Mouse (Mus musculus): ENCODE measurements around the gene Fhl1. TPM values are rescaled to one million over a fixed set of nuclear protein-coding genes. Genes with fewer than 3 reads are reported as not detected.
A peak's percentile ranks its signal among the peaks of the same experiment; 100 is the strongest.

Fhl1 gene
- total RNA-seq, 2 experiments from 2014 or later, result 130 to 137 TPM

GRCm38 (mm10) chrX:56737848-56738554 lies 6.4 kb downstream of the Fhl1 start:
- intact Hi-C loops (cut with DNase I), result no loop called here
- DNase-seq (ENCODE audit: low spot score in 2 of 2), result no peak

GRCm38 (mm10) chrX:56741428-56741827 lies 9.8 kb downstream of the Fhl1 start:
- intact Hi-C loops (cut with DNase I), result no loop called here
- no peak for DNase-seq (ENCODE audit: low spot score in 2 of 2)

- no peak for DNase-seq (ENCODE audit: low spot score in 2 of 2)
- intact Hi-C loops (cut with DNase I), result loop anchor here (10.0 kb wide), 1 partner anchor 97 kb away; no protein-coding TSS in a partner anchor
These were observed 19.9 kb downstream of the Fhl1 start for GRCm38 (mm10) chrX:56751536-56751935.

- no peak for DNase-seq (ENCODE audit: low spot score in 2 of 2)
- intact Hi-C loops (cut with DNase I), result loop anchor here (10.0 kb wide), 1 partner anchor 97 kb away; no protein-coding TSS in a partner anchor
These were observed 20.6 kb downstream of the Fhl1 start for GRCm38 (mm10) chrX:56752144-56752543.

GRCm38 (mm10) chrX:56753317-56754289 lies 22.0 kb downstream of the Fhl1 start:
- DNase-seq (ENCODE audit: low spot score in 2 of 2), result peak in 1 of 2 experiments; percentile 43
- intact Hi-C loops (cut with DNase I), result loop anchor here (10.0 kb wide), 1 partner anchor 99 kb away; no protein-coding TSS in a partner anchor

GRCm38 (mm10) chrX:56755646-56756045 lies 24.1 kb downstream of the Fhl1 start:
- intact Hi-C loops (cut with DNase I), result loop anchor here (10.0 kb wide), 1 partner anchor 101 kb away; no protein-coding TSS in a partner anchor
- DNase-seq (ENCODE audit: low spot score in 2 of 2), result peak; percentile 10 to 31

GRCm38 (mm10) chrX:56756352-56756751 lies 24.8 kb downstream of the Fhl1 start:
- peak in 1 of 2 experiments; percentile 6 for DNase-seq (ENCODE audit: low spot score in 2 of 2)
- intact Hi-C loops (cut with DNase I), result loop anchor here (10.0 kb wide), 1 partner anchor 102 kb away; no protein-coding TSS in a partner anchor

- intact Hi-C loops (cut with DNase I), result no loop called here
- no peak for DNase-seq (ENCODE audit: low spot score in 2 of 2)
These were observed 28.7 kb downstream of the Fhl1 start for GRCm38 (mm10) chrX:56760257-56760760.

GRCm38 (mm10) chrX:56769838-56770237 lies 38.3 kb downstream of the Fhl1 start:
- intact Hi-C loops (cut with DNase I), result no loop called here
- no peak for DNase-seq (ENCODE audit: low spot score in 2 of 2)

- intact Hi-C loops (cut with DNase I), result no loop called here
These were observed 40.2 kb downstream of the Fhl1 start for GRCm38 (mm10) chrX:56771751-56772150.

GRCm38 (mm10) chrX:56773329-56773728 lies 41.7 kb downstream of the Fhl1 start:
- intact Hi-C loops (cut with DNase I), result no loop called here
- DNase-seq (ENCODE audit: low spot score in 2 of 2), result no peak

More at GRCm38 (mm10) chrX:56771751-56772150, 40.2 kb downstream of the Fhl1 start:
- DNase-seq (ENCODE audit: low spot score in 2 of 2), result no peak

GRCm38 (mm10) chrX:56786281-56787061 lies 54.9 kb downstream of the Fhl1 start:
- intact Hi-C loops (cut with DNase I), result no loop called here
- no peak for DNase-seq (ENCODE audit: low spot score in 2 of 2)

- DNase-seq (ENCODE audit: low spot score in 2 of 2), result no peak
- intact Hi-C loops (cut with DNase I), result no loop called here
These were observed 55.9 kb downstream of the Fhl1 start for GRCm38 (mm10) chrX:56787486-56787885.

- intact Hi-C loops (cut with DNase I), result loop anchor here (5.0 kb wide), 1 partner anchor 138 kb away; no protein-coding TSS in a partner anchor
- no peak for DNase-seq (ENCODE audit: low spot score in 2 of 2)
These were observed 59.0 kb downstream of the Fhl1 start for GRCm38 (mm10) chrX:56790591-56790990.

GRCm38 (mm10) chrX:56791268-56791667 lies 59.7 kb downstream of the Fhl1 start:
- intact Hi-C loops (cut with DNase I), result loop anchor here (5.0 kb wide), 1 partner anchor 139 kb away; no protein-coding TSS in a partner anchor

GRCm38 (mm10) chrX:56821765-56822603 lies 90.4 kb downstream of the Fhl1 start, which contains the start of gene Map7d3:
TSS of gene Map7d3 (minus strand) at chrX:56822326.
- no peak for DNase-seq (ENCODE audit: low spot score in 2 of 2)
- intact Hi-C loops (cut with DNase I), result no loop called here

More at GRCm38 (mm10) chrX:56791268-56791667, 59.7 kb downstream of the Fhl1 start:
- peak; percentile 48 for DNase-seq (ENCODE audit: low spot score in 2 of 2)

GRCm38 (mm10) chrX:56827492-56827891 lies 95.9 kb downstream of the Fhl1 start:
- DNase-seq (ENCODE audit: low spot score in 2 of 2), result no peak
- intact Hi-C loops (cut with DNase I), result no loop called here

GRCm38 (mm10) chrX:56835842-56836241 lies 104.3 kb downstream of the Fhl1 start:
- no peak for DNase-seq (ENCODE audit: low spot score in 2 of 2)
- intact Hi-C loops (cut with DNase I), result loop anchor here (5.0 to 10.0 kb wide), 2 partner anchors 184 to 301 kb away; no protein-coding TSS in a partner anchor
